Mouse (Mus musculus): ENCODE measurements around the gene Odf2l. TPM values are rescaled to one million over a fixed set of nuclear protein-coding genes. Genes with fewer than 3 reads are reported as not detected.

Gene Odf2l
- polyA plus RNA-seq, 2 experiments from 2014 or later, result 6.3 to 7.1 TPM

Other genes starting within 250 kb of the Odf2l start
- not detected for gene Clca4b, start 186.1 kb upstream of the Odf2l start, polyA plus RNA-seq (2017; shearing (Covaris generic))
- not detected for gene Clca4a, start 143.5 kb upstream of the Odf2l start, polyA plus RNA-seq (2017; shearing (Covaris generic))
- gene Clca1, start 85.8 kb upstream of the Odf2l start, polyA plus RNA-seq (2017; shearing (Covaris generic)), result not detected
- not detected for gene Clca2, start 19.1 kb upstream of the Odf2l start, polyA plus RNA-seq (2017; shearing (Covaris generic))
- not detected for gene Col24a1, start 173.9 kb downstream of the Odf2l start, polyA plus RNA-seq (2017; shearing (Covaris generic))